Mouse (Mus musculus): ENCODE results near the gene Lad1. TPM values are rescaled to one million over a fixed set of nuclear protein-coding genes. Genes with fewer than 3 reads are reported as not detected.

Gene Lad1
- polyA plus RNA-seq, 1 experiment from 2014 or later, result 0.36 TPM

GRCm38 (mm10) chr1:135852044-135852756 is 33.8 kb downstream of the Lad1 start:
- Histone ChIP-seq H3K9me3 (no peaks in the 10 kb centered on the region), H3K9ac (replicated peaks) (no peak overlapping the region), H3K4me3 (replicated peaks) (no peak overlapping the region), H3K27me3 (no peaks in the 10 kb centered on the region), H3K36me3 (no peaks in the 10 kb centered on the region), H3K4me1 (replicated peaks) (peaks cover 19% of the 10 kb centered on the region), H3K4me2 (replicated peaks) (0 out of 2 replicates have a peak overlapping the region, but pooled peaks have one; percentile 5), H3K27ac (no peak overlapping the region)
- WGBS, result 48% methylated on average over 13 of the region's 13 CpGs
- peak; percentile 57; the same call in 1 of the 2 replicates for ATAC-seq

- Histone ChIP-seq H3K9ac (replicated peaks) (no peak overlapping the region), H3K4me2 (replicated peaks) (no peak overlapping the region), H3K27ac (no peak overlapping the region), H3K27me3 (no peaks in the 10 kb centered on the region), H3K36me3 (no peaks in the 10 kb centered on the region), H3K9me3 (no peaks in the 10 kb centered on the region), H3K4me3 (replicated peaks) (no peak overlapping the region), H3K4me1 (replicated peaks) (peaks cover 19% of the 10 kb centered on the region)
- ATAC-seq, result no peak
- WGBS, result 93% methylated on average over 4 of the region's 4 CpGs
Measured at GRCm38 (mm10) chr1:135853200-135853599, 34.8 kb downstream of the Lad1 start.

GRCm38 (mm10) chr1:135854591-135855343 is 36.4 kb downstream of the Lad1 start:
- H3K9ac ChIP-seq (replicated peaks), result no peak overlapping the region
- H3K4me3 ChIP-seq (replicated peaks), result no peak overlapping the region
- 87% methylated on average over 6 of the region's 6 CpGs for WGBS
- no peaks in the 10 kb centered on the region for H3K9me3 ChIP-seq
- ATAC-seq, result no peak
- no peaks in the 10 kb centered on the region for H3K36me3 ChIP-seq
- peaks cover 19% of the 10 kb centered on the region for H3K4me1 ChIP-seq (replicated peaks)
- H3K27me3 ChIP-seq, result no peaks in the 10 kb centered on the region
- H3K27ac ChIP-seq, result no peak overlapping the region
- no peak overlapping the region for H3K4me2 ChIP-seq (replicated peaks)

GRCm38 (mm10) chr1:135855344-135855687 is 36.9 kb downstream of the Lad1 start:
- Histone ChIP-seq H3K4me1 (replicated peaks) (peaks cover 19% of the 10 kb centered on the region), H3K9me3 (no peaks in the 10 kb centered on the region), H3K9ac (replicated peaks) (no peak overlapping the region), H3K27ac (no peak overlapping the region), H3K4me2 (replicated peaks) (no peak overlapping the region), H3K27me3 (no peaks in the 10 kb centered on the region), H3K36me3 (no peaks in the 10 kb centered on the region), H3K4me3 (replicated peaks) (no peak overlapping the region)
- ATAC-seq, result no peak
- WGBS, result 87% methylated on average over 1 of the region's 1 CpGs

- H3K4me1 ChIP-seq (replicated peaks), result peaks cover 19% of the 10 kb centered on the region
- no peaks in the 10 kb centered on the region for H3K9me3 ChIP-seq
- WGBS, result 84% methylated on average over 4 of the region's 4 CpGs
- H3K4me2 ChIP-seq (replicated peaks), result no peak overlapping the region
- no peak overlapping the region for H3K9ac ChIP-seq (replicated peaks)
- no peak overlapping the region for H3K4me3 ChIP-seq (replicated peaks)
- no peak overlapping the region for H3K27ac ChIP-seq
- no peak for ATAC-seq
- H3K36me3 ChIP-seq, result no peaks in the 10 kb centered on the region
- H3K27me3 ChIP-seq, result no peaks in the 10 kb centered on the region
Measured at GRCm38 (mm10) chr1:135856070-135856469, 37.7 kb downstream of the Lad1 start.

GRCm38 (mm10) chr1:135857137-135857775 is 38.9 kb downstream of the Lad1 start:
- H3K4me3 ChIP-seq (replicated peaks), result no peak overlapping the region
- ATAC-seq, result no peak
- H3K9ac ChIP-seq (replicated peaks), result no peak overlapping the region
- H3K27me3 ChIP-seq, result no peaks in the 10 kb centered on the region
- no peaks in the 10 kb centered on the region for H3K9me3 ChIP-seq
- no peak overlapping the region for H3K27ac ChIP-seq
- WGBS, result 68% methylated on average over 11 of the region's 11 CpGs
- peaks cover 8% of the 10 kb centered on the region for H3K4me1 ChIP-seq (replicated peaks)
- no peaks in the 10 kb centered on the region for H3K36me3 ChIP-seq
- H3K4me2 ChIP-seq (replicated peaks), result no peak overlapping the region

GRCm38 (mm10) chr1:135858533-135858932 is 40.1 kb downstream of the Lad1 start:
- no peaks in the 10 kb centered on the region for H3K27me3 ChIP-seq
- H3K9ac ChIP-seq (replicated peaks), result no peak overlapping the region
- 90% methylated on average over 7 of the region's 7 CpGs for WGBS

GRCm38 (mm10) chr1:135861091-135861490 is 42.7 kb downstream of the Lad1 start:
- Histone ChIP-seq H3K27me3 (0 out of 2 replicates have a peak, but pooled peaks cover 4% of the 10 kb centered on the region), H3K4me2 (replicated peaks) (no peak overlapping the region), H3K9me3 (no peaks in the 10 kb centered on the region), H3K36me3 (no peaks in the 10 kb centered on the region), H3K27ac (no peak overlapping the region), H3K9ac (replicated peaks) (no peak overlapping the region), H3K4me3 (replicated peaks) (no peak overlapping the region), H3K4me1 (replicated peaks) (no peaks in the 10 kb centered on the region)
- 83% methylated on average over 5 of the region's 5 CpGs for WGBS
- ATAC-seq, result no peak

More at GRCm38 (mm10) chr1:135858533-135858932, 40.1 kb downstream of the Lad1 start:
- no peak overlapping the region for H3K27ac ChIP-seq
- no peak overlapping the region for H3K4me3 ChIP-seq (replicated peaks)
- no peak for ATAC-seq
- H3K36me3 ChIP-seq, result no peaks in the 10 kb centered on the region
- H3K9me3 ChIP-seq, result no peaks in the 10 kb centered on the region
- no peaks in the 10 kb centered on the region for H3K4me1 ChIP-seq (replicated peaks)
- no peak overlapping the region for H3K4me2 ChIP-seq (replicated peaks)

- H3K4me2 ChIP-seq (replicated peaks), result no peak overlapping the region
- H3K9ac ChIP-seq (replicated peaks), result no peak overlapping the region
- no peaks in the 10 kb centered on the region for H3K4me1 ChIP-seq (replicated peaks)
- H3K27ac ChIP-seq, result no peak overlapping the region
- no peak for ATAC-seq
- no peaks in the 10 kb centered on the region for H3K9me3 ChIP-seq
- no peak overlapping the region for H3K4me3 ChIP-seq (replicated peaks)
- 0 out of 2 replicates have a peak, but pooled peaks cover 4% of the 10 kb centered on the region for H3K27me3 ChIP-seq
- no peaks in the 10 kb centered on the region for H3K36me3 ChIP-seq
- WGBS, result 79% methylated on average over 9 of the region's 9 CpGs
Measured at GRCm38 (mm10) chr1:135861980-135862552, 43.7 kb downstream of the Lad1 start.

- H3K9ac ChIP-seq (replicated peaks), result no peak overlapping the region
- WGBS, result 83% methylated on average over 5 of the region's 5 CpGs
- no peaks in the 10 kb centered on the region for H3K4me1 ChIP-seq (replicated peaks)
- no peak overlapping the region for H3K27ac ChIP-seq
- ATAC-seq, result no peak
- no peaks in the 10 kb centered on the region for H3K36me3 ChIP-seq
- no peaks in the 10 kb centered on the region for H3K9me3 ChIP-seq
- H3K4me2 ChIP-seq (replicated peaks), result no peak overlapping the region
- no peak overlapping the region for H3K4me3 ChIP-seq (replicated peaks)
- H3K27me3 ChIP-seq, result 0 out of 2 replicates have a peak, but pooled peaks cover 4% of the 10 kb centered on the region
Measured at GRCm38 (mm10) chr1:135862561-135862960, 44.2 kb downstream of the Lad1 start.

- H3K27me3 ChIP-seq, result 0 out of 2 replicates have a peak, but pooled peaks cover 4% of the 10 kb centered on the region
- no peaks in the 10 kb centered on the region for H3K9me3 ChIP-seq
- WGBS, result 85% methylated on average over 9 of the region's 9 CpGs
- no peak overlapping the region for H3K27ac ChIP-seq
- H3K9ac ChIP-seq (replicated peaks), result no peak overlapping the region
- H3K36me3 ChIP-seq, result no peaks in the 10 kb centered on the region
- H3K4me2 ChIP-seq (replicated peaks), result no peak overlapping the region
- no peak for ATAC-seq
- no peaks in the 10 kb centered on the region for H3K4me1 ChIP-seq (replicated peaks)
- no peak overlapping the region for H3K4me3 ChIP-seq (replicated peaks)
Measured at GRCm38 (mm10) chr1:135863786-135864335, 45.5 kb downstream of the Lad1 start.
